Mouse (Mus musculus) forebrain, embryonic 12.5 days (tissue): ENCODE measurements at regions not wholly inside any gene's neighbourhood (a gene's known extent, or its start where the extent isn't known, plus 50 kb on each side); places are given as distances from the start of the nearest gene placed in this dataset.

Experiments
- ATAC-seq: fragments of 200-750 bp; cut with Nextera tagmentation; 2 replicates; pipeline ENCODE4 v1.8.0; 2017; ENCODE audit warnings: moderate TSS enrichment; ENCODE audit not compliant: low FRiP score
- H3K27ac ChIP-seq: fragments of 300-500 bp; sonication (generic); 2 replicates; pipeline ENCODE4 v1.5.1; 2016; ENCODE audit warnings: mild to moderate bottlenecking
- H3K27me3 ChIP-seq: fragments of 300-500 bp; sonication (generic); 2 replicates; pipeline ENCODE4 v1.6.1; 2016; ENCODE audit warnings: mild to moderate bottlenecking
- H3K36me3 ChIP-seq: fragments of 300-500 bp; sonication (generic); replicated peaks from 2 replicates; pipeline ENCODE4 v1.6.1; 2016; ENCODE audit warnings: mild to moderate bottlenecking
- H3K4me1 ChIP-seq: fragments of 300-500 bp; sonication (generic); 2 replicates; pipeline ENCODE4 v1.6.1; 2016
- H3K4me2 ChIP-seq: fragments of 300-500 bp; sonication (generic); 2 replicates; pipeline ENCODE4 v1.6.1; 2016; ENCODE audit warnings: mild to moderate bottlenecking, moderate library complexity
- H3K4me3 ChIP-seq: fragments of 300-500 bp; sonication (generic); replicated peaks from 2 replicates; pipeline ENCODE4 v1.5.1; 2016; ENCODE audit warnings: mild to moderate bottlenecking
- H3K9ac ChIP-seq: fragments of 300-500 bp; sonication (generic); 2 replicates; pipeline ENCODE4 v1.6.1; 2016; ENCODE audit warnings: mild to moderate bottlenecking
- H3K9me3 ChIP-seq: fragments of 300-500 bp; sonication (generic); 2 replicates; pipeline ENCODE4 v1.6.1; 2016
- WGBS: fragments of 180-500 bp; shearing (Covaris S2); methylation state at CpG from one replicate; pipeline ENCODE4 v1.1.7; 2016; 5-methylcytosine and 5-hydroxymethylcytosine counted together

- WGBS: 13% methylated on average over 8 of the region's 8 CpGs
- ATAC-seq: no peak
Measured at GRCm38 (mm10) chr15:90125146-90125545, 99.0 kb upstream of the Alg10b start.

GRCm38 (mm10) chr15:90131777-90132176, 92.3 kb upstream of the Alg10b start:
- no peaks in the 10 kb centered on the region for H3K27me3 ChIP-seq
- H3K4me3 ChIP-seq: no peak overlapping the region
- no peak for ATAC-seq
- H3K4me1 ChIP-seq: no peaks in the 10 kb centered on the region
- H3K36me3 ChIP-seq: no peaks in the 10 kb centered on the region
- H3K9ac ChIP-seq: no peak overlapping the region
- no peaks in the 10 kb centered on the region for H3K9me3 ChIP-seq
- H3K27ac ChIP-seq: no peak overlapping the region
- 86% methylated on average over 5 of the region's 5 CpGs for WGBS
- no peak overlapping the region for H3K4me2 ChIP-seq

More at GRCm38 (mm10) chr15:90125146-90125545, 99.0 kb upstream of the Alg10b start:
- no peak overlapping the region for H3K27ac ChIP-seq
- H3K4me3 ChIP-seq: no peak overlapping the region
- 0 out of 2 replicates have a peak, but pooled peaks cover 5% of the 10 kb centered on the region for H3K4me1 ChIP-seq
- no peaks in the 10 kb centered on the region for H3K9me3 ChIP-seq
- peak overlapping the region; percentile 15; the same call in 1 of the 2 replicates for H3K4me2 ChIP-seq
- H3K27me3 ChIP-seq: peaks cover 8% of the 10 kb centered on the region; the same call in 1 of the 2 replicates
- H3K36me3 ChIP-seq: no peaks in the 10 kb centered on the region
- no peak overlapping the region for H3K9ac ChIP-seq

- WGBS: 83% methylated on average over 5 of the region's 5 CpGs
Measured at GRCm38 (mm10) chr15:90140966-90141365, 83.1 kb upstream of the Alg10b start.

GRCm38 (mm10) chr15:90148663-90149062, 75.4 kb upstream of the Alg10b start:
- no peaks in the 10 kb centered on the region for H3K4me1 ChIP-seq
- no peak overlapping the region for H3K4me2 ChIP-seq
- no peaks in the 10 kb centered on the region for H3K36me3 ChIP-seq
- no peak for ATAC-seq
- H3K9ac ChIP-seq: no peak overlapping the region
- no peaks in the 10 kb centered on the region for H3K27me3 ChIP-seq
- H3K27ac ChIP-seq: no peak overlapping the region
- no peak overlapping the region for H3K4me3 ChIP-seq
- no peaks in the 10 kb centered on the region for H3K9me3 ChIP-seq

More at GRCm38 (mm10) chr15:90140966-90141365, 83.1 kb upstream of the Alg10b start:
- no peak overlapping the region for H3K27ac ChIP-seq
- H3K4me3 ChIP-seq: no peak overlapping the region
- H3K9me3 ChIP-seq: no peaks in the 10 kb centered on the region
- H3K4me1 ChIP-seq: no peaks in the 10 kb centered on the region
- H3K36me3 ChIP-seq: no peaks in the 10 kb centered on the region
- H3K27me3 ChIP-seq: no peaks in the 10 kb centered on the region
- H3K9ac ChIP-seq: no peak overlapping the region
- no peak overlapping the region for H3K4me2 ChIP-seq
- ATAC-seq: no peak

GRCm38 (mm10) chr15:90153821-90154560, 70.1 kb upstream of the Alg10b start:
- Histone ChIP-seq H3K4me1 (no peaks in the 10 kb centered on the region), H3K27me3 (no peaks in the 10 kb centered on the region), H3K36me3 (no peaks in the 10 kb centered on the region), H3K9me3 (no peaks in the 10 kb centered on the region), H3K27ac (no peak overlapping the region), H3K9ac (no peak overlapping the region), H3K4me2 (no peak overlapping the region), H3K4me3 (no peak overlapping the region)
- no peak for ATAC-seq
- WGBS: 79% methylated on average over 10 of the region's 10 CpGs
